Mouse (Mus musculus) forebrain, embryonic 14.5 days (tissue): Measurements from ENCODE around the gene Sepsecs. TPM values are rescaled to one million over a fixed set of nuclear protein-coding genes. Genes with fewer than 3 reads are reported as not detected.

Source experiments
- ATAC-seq: fragments of 200-750 bp; cut with Nextera tagmentation; 2 replicates; pipeline ENCODE4 v1.8.0; 2017; ENCODE audit warnings: mild to moderate bottlenecking, moderate library complexity
- DNase-seq: peaks from one replicate; pipeline ENCODE4 v3.0.0-alpha.2; 2015; ENCODE audit warnings: low spot score
- H3K27ac ChIP-seq: fragments of 300-500 bp; sonication (generic); 2 replicates; pipeline ENCODE4 v1.5.1; 2014; ENCODE audit warnings: low read depth, mild to moderate bottlenecking, control low read depth, low read length, moderate library complexity
- H3K27me3 ChIP-seq: fragments of 300-500 bp; sonication (generic); replicated peaks from 2 replicates; pipeline ENCODE4 v1.6.1; 2014; ENCODE audit warnings: low read length, control low read depth, mixed read lengths; ENCODE audit not compliant: control insufficient read depth, insufficient read depth
- H3K36me3 ChIP-seq: fragments of 300-500 bp; sonication (generic); 2 replicates; pipeline ENCODE4 v1.6.1; 2014; ENCODE audit warnings: low read length, control low read depth; ENCODE audit not compliant: control insufficient read depth, insufficient read depth
- H3K4me1 ChIP-seq: fragments of 300-500 bp; sonication (generic); 2 replicates; pipeline ENCODE4 v1.6.1; 2014; ENCODE audit warnings: antibody characterized with exemption, low read length, control low read depth; ENCODE audit not compliant: control insufficient read depth, insufficient read depth
- H3K4me2 ChIP-seq: fragments of 300-500 bp; sonication (generic); 2 replicates; pipeline ENCODE4 v1.6.1; 2014; ENCODE audit warnings: mild to moderate bottlenecking, control low read depth, low read length
- H3K4me3 ChIP-seq: fragments of 300-500 bp; sonication (generic); 2 replicates; pipeline ENCODE4 v1.5.1; 2014; ENCODE audit warnings: low read depth, low read length, control low read depth
- H3K9ac ChIP-seq: fragments of 300-500 bp; sonication (generic); 2 replicates; pipeline ENCODE4 v1.6.1; 2014; ENCODE audit warnings: mild to moderate bottlenecking, low read length, control low read depth, moderate library complexity
- H3K9me3 ChIP-seq: fragments of 300-500 bp; sonication (generic); replicated peaks from 2 replicates; pipeline ENCODE4 v1.6.1; 2016; ENCODE audit warnings: low read length, control low read depth, mixed read lengths; ENCODE audit not compliant: control insufficient read depth
- WGBS: fragments of 180-500 bp; shearing (Covaris S2); extraction: QIAGEN DNeasy Blood & Tissue Kit; methylation state at CpG from one replicate; pipeline ENCODE4 v1.1.7; 2014; 5-methylcytosine and 5-hydroxymethylcytosine counted together
- polyA plus RNA-seq: library from polyadenylated mRNA; unstranded; fragments of >200 nt; fragmentation: Nextera tagmentation; extraction: Ambion mirVana; gene quantifications from 2 replicates; pipeline ENCODE4 v1.2.1, GENCODE M21; 2014

The Sepsecs gene
- polyA plus RNA-seq, 1 experiment from 2014 or later, result 6.8 TPM

DNA sequence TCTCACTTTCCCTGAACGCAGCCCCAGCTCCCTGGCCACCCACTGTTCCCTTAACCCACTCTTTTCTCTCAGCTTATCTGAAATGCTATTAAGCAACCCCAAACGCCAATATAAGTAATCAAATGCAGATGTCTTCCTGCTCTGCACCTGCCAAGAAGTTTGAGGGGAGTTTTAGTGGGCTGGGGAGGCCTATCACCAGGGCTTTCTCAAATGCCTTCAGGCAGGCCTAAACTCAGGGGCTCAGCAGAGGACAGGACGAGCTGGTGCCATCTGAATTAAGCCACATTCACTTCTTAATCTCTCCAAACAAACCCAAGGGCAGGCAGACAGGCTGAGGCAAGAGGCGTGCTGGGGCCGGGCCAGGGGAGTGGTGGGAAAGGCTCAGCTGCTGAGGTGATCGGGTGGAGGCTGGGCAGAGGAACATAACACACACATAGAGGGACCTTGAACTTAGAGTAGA is 64.9 kb downstream of the Sepsecs start:
- Histone ChIP-seq H3K4me3 (no peak overlapping the region), H3K9ac (no peak overlapping the region), H3K27ac (no peak overlapping the region), H3K9me3 (no peaks in the 10 kb centered on the region), H3K4me2 (no peak overlapping the region), H3K4me1 (no peaks in the 10 kb centered on the region), H3K27me3 (no peaks in the 10 kb centered on the region), H3K36me3 (no peaks in the 10 kb centered on the region)
- DNase-seq (no peak), ATAC-seq (no peak)
- WGBS, result 49% methylated on average over 6 of the region's 6 CpGs

DNA sequence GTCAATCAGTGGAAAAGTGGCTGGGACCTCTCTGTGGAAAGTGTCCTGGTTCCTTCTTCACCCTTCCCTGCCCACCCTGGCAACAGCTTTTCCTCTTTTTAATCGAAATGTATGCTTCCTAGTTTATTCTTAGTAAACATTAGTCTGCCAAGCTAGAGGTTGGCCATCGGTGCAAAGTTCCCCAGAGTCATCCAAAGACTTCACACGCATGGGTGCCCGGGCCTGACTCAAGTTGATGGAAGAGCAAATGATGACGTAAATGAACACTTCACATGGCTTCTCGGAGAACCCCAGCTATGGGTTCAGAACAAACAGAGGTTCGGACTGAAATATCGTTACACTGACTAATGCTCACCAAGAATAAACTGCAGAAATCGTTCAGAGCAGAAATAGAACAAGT is 78.9 kb downstream of the Sepsecs start:
- no peak for ATAC-seq
- no peak overlapping the region for H3K4me3 ChIP-seq
- no peaks in the 10 kb centered on the region for H3K36me3 ChIP-seq
- DNase-seq, result no peak
- H3K27me3 ChIP-seq, result no peaks in the 10 kb centered on the region
- H3K27ac ChIP-seq, result no peak overlapping the region
- no peaks in the 10 kb centered on the region for H3K4me1 ChIP-seq
- H3K9me3 ChIP-seq, result no peaks in the 10 kb centered on the region
- no peak overlapping the region for H3K4me2 ChIP-seq
- H3K9ac ChIP-seq, result no peak overlapping the region
- 91% methylated on average over 9 of the region's 9 CpGs for WGBS

Other genes with a start within 250 kb of the Sepsecs start
- 8.5 and 9.6 TPM in 2 replicates for gene Ccdc149, start 198.2 kb downstream of the Sepsecs start, polyA plus RNA-seq
- 1.4 and 1.7 TPM in 2 replicates for gene Lgi2, start 103.2 kb downstream of the Sepsecs start, polyA plus RNA-seq
- gene Pi4k2b, start 71.9 kb upstream of the Sepsecs start, polyA plus RNA-seq, result 6.7 and 8.0 TPM in 2 replicates
- 9.8 and 11.9 TPM in 2 replicates for gene Zcchc4, start 105.7 kb upstream of the Sepsecs start, polyA plus RNA-seq
- gene Anapc4, start 164.3 kb upstream of the Sepsecs start, polyA plus RNA-seq, result 123 and 124 TPM in 2 replicates